Mouse (Mus musculus): Measurements from ENCODE around the gene Bbs10. TPM values are rescaled to one million over a fixed set of nuclear protein-coding genes. Genes with fewer than 3 reads are reported as not detected.

Bbs10 gene
- 3.1 and 4.3 TPM in 2 replicates for polyA plus RNA-seq (2014; fragmentation: Nextera tagmentation; extraction: Ambion mirVana)

GRCm38 (mm10) chr10:111298140-111299098, at the start of gene Bbs10:
Gene Bbs10 (plus strand): TSS chr10:111298679.
- peak; percentile 92 for DNase-seq (ENCODE audit: low spot score)
- H3K27ac ChIP-seq (ENCODE audit: low read depth, low read length): peak within 1 kb of the TSS; percentile 34; the same call in 1 of the 2 replicates
- WGBS: under 1% methylated on average over 54 of the region's 54 CpGs

GRCm38 (mm10) chr10:111250192-111250591, 48.3 kb upstream of the Bbs10 start:
- H3K27ac ChIP-seq (ENCODE audit: low read depth, low read length): no peak overlapping the region
- DNase-seq (ENCODE audit: low spot score): no peak
- H3K4me1 ChIP-seq (replicated peaks; ENCODE audit: control insufficient read depth, insufficient read depth, low read length): 0 out of 2 replicates have a peak, but pooled peaks cover 3% of the 10 kb centered on the region
- H3K27me3 ChIP-seq (replicated peaks; ENCODE audit: control insufficient read depth, insufficient read depth, low read length): no peaks in the 10 kb centered on the region
- no peak overlapping the region for H3K4me2 ChIP-seq
- H3K36me3 ChIP-seq (ENCODE audit: control insufficient read depth, insufficient read depth, low read length): no peaks in the 10 kb centered on the region
- WGBS: 72% methylated on average over 4 of the region's 4 CpGs
- no peak overlapping the region for H3K4me3 ChIP-seq (ENCODE audit: low read depth, low read length)
- H3K9me3 ChIP-seq (ENCODE audit: control insufficient read depth, low read length): no peaks in the 10 kb centered on the region
- no peak overlapping the region for H3K9ac ChIP-seq (ENCODE audit: low read depth, low read length)
- ATAC-seq (replicated peaks; ENCODE audit: low FRiP score): 0 out of 2 replicates have a peak, but pooled peaks have one; percentile 57

More at GRCm38 (mm10) chr10:111298140-111299098, at the start of gene Bbs10:
- Histone ChIP-seq H3K4me3 (ENCODE audit: low read depth, low read length) (peak within 1 kb of the TSS; percentile 83), H3K9ac (ENCODE audit: low read depth, low read length) (peak within 1 kb of the TSS; percentile 72), H3K36me3 (ENCODE audit: control insufficient read depth, insufficient read depth, low read length) (no peaks in the 10 kb centered on the region), H3K4me2 (peak within 1 kb of the TSS; percentile 73), H3K4me1 (replicated peaks; ENCODE audit: control insufficient read depth, insufficient read depth, low read length) (peaks cover 6% of the 10 kb centered on the region), H3K9me3 (ENCODE audit: control insufficient read depth, low read length) (no peaks in the 10 kb centered on the region), H3K27me3 (replicated peaks; ENCODE audit: control insufficient read depth, insufficient read depth, low read length) (no peaks in the 10 kb centered on the region)
- ATAC-seq (replicated peaks; ENCODE audit: low FRiP score): peak; percentile 99

GRCm38 (mm10) chr10:111251666-111252065, 46.8 kb upstream of the Bbs10 start:
- H3K4me3 ChIP-seq (ENCODE audit: low read depth, low read length): no peak overlapping the region

GRCm38 (mm10) chr10:111255228-111255627, 43.3 kb upstream of the Bbs10 start:
- no peaks in the 10 kb centered on the region for H3K4me1 ChIP-seq (replicated peaks; ENCODE audit: control insufficient read depth, insufficient read depth, low read length)
- H3K4me3 ChIP-seq (ENCODE audit: low read depth, low read length): no peak overlapping the region
- WGBS: 94% methylated on average over 6 of the region's 6 CpGs
- H3K27me3 ChIP-seq (replicated peaks; ENCODE audit: control insufficient read depth, insufficient read depth, low read length): no peaks in the 10 kb centered on the region
- H3K4me2 ChIP-seq: no peak overlapping the region
- ATAC-seq (replicated peaks; ENCODE audit: low FRiP score) (no peak), DNase-seq (ENCODE audit: low spot score) (no peak)
- H3K36me3 ChIP-seq (ENCODE audit: control insufficient read depth, insufficient read depth, low read length): 0 out of 2 replicates have a peak, but pooled peaks cover 2% of the 10 kb centered on the region
- no peak overlapping the region for H3K9ac ChIP-seq (ENCODE audit: low read depth, low read length)
- H3K27ac ChIP-seq (ENCODE audit: low read depth, low read length): no peak overlapping the region
- no peaks in the 10 kb centered on the region for H3K9me3 ChIP-seq (ENCODE audit: control insufficient read depth, low read length)

More at GRCm38 (mm10) chr10:111251666-111252065, 46.8 kb upstream of the Bbs10 start:
- Histone ChIP-seq H3K4me2 (no peak overlapping the region), H3K27me3 (replicated peaks; ENCODE audit: control insufficient read depth, insufficient read depth, low read length) (no peaks in the 10 kb centered on the region), H3K27ac (ENCODE audit: low read depth, low read length) (no peak overlapping the region), H3K9me3 (ENCODE audit: control insufficient read depth, low read length) (no peaks in the 10 kb centered on the region), H3K9ac (ENCODE audit: low read depth, low read length) (no peak overlapping the region), H3K4me1 (replicated peaks; ENCODE audit: control insufficient read depth, insufficient read depth, low read length) (0 out of 2 replicates have a peak, but pooled peaks cover 3% of the 10 kb centered on the region), H3K36me3 (ENCODE audit: control insufficient read depth, insufficient read depth, low read length) (no peaks in the 10 kb centered on the region)
- no peak for DNase-seq (ENCODE audit: low spot score)
- WGBS: 66% methylated on average over 5 of the region's 5 CpGs
- ATAC-seq (replicated peaks; ENCODE audit: low FRiP score): no peak

- Histone ChIP-seq H3K27ac (ENCODE audit: low read depth, low read length) (no peak overlapping the region), H3K9ac (ENCODE audit: low read depth, low read length) (no peak overlapping the region), H3K27me3 (replicated peaks; ENCODE audit: control insufficient read depth, insufficient read depth, low read length) (no peaks in the 10 kb centered on the region), H3K4me1 (replicated peaks; ENCODE audit: control insufficient read depth, insufficient read depth, low read length) (no peaks in the 10 kb centered on the region), H3K4me3 (ENCODE audit: low read depth, low read length) (no peak overlapping the region), H3K4me2 (no peak overlapping the region), H3K36me3 (ENCODE audit: control insufficient read depth, insufficient read depth, low read length) (0 out of 2 replicates have a peak, but pooled peaks cover 2% of the 10 kb centered on the region), H3K9me3 (ENCODE audit: control insufficient read depth, low read length) (no peaks in the 10 kb centered on the region)
- 81% methylated on average over 3 of the region's 3 CpGs for WGBS
- no peak for ATAC-seq (replicated peaks; ENCODE audit: low FRiP score)
- DNase-seq (ENCODE audit: low spot score): no peak
Measured at GRCm38 (mm10) chr10:111256156-111256555, 42.3 kb upstream of the Bbs10 start.

- H3K4me2 ChIP-seq: no peak overlapping the region
- 83% methylated on average over 3 of the region's 3 CpGs for WGBS
- 0 out of 2 replicates have a peak, but pooled peaks cover 2% of the 10 kb centered on the region for H3K36me3 ChIP-seq (ENCODE audit: control insufficient read depth, insufficient read depth, low read length)
- H3K27ac ChIP-seq (ENCODE audit: low read depth, low read length): no peak overlapping the region
- no peak for ATAC-seq (replicated peaks; ENCODE audit: low FRiP score)
- no peak for DNase-seq (ENCODE audit: low spot score)
- no peak overlapping the region for H3K9ac ChIP-seq (ENCODE audit: low read depth, low read length)
- H3K4me3 ChIP-seq (ENCODE audit: low read depth, low read length): no peak overlapping the region
- H3K4me1 ChIP-seq (replicated peaks; ENCODE audit: control insufficient read depth, insufficient read depth, low read length): no peaks in the 10 kb centered on the region
- no peaks in the 10 kb centered on the region for H3K27me3 ChIP-seq (replicated peaks; ENCODE audit: control insufficient read depth, insufficient read depth, low read length)
- H3K9me3 ChIP-seq (ENCODE audit: control insufficient read depth, low read length): no peaks in the 10 kb centered on the region
Measured at GRCm38 (mm10) chr10:111257358-111257757, 41.1 kb upstream of the Bbs10 start.

- WGBS: 75% methylated on average over 3 of the region's 3 CpGs
- H3K9me3 ChIP-seq (ENCODE audit: control insufficient read depth, low read length): no peaks in the 10 kb centered on the region
- no peaks in the 10 kb centered on the region for H3K27me3 ChIP-seq (replicated peaks; ENCODE audit: control insufficient read depth, insufficient read depth, low read length)
- H3K9ac ChIP-seq (ENCODE audit: low read depth, low read length): no peak overlapping the region
- 0 out of 2 replicates have a peak, but pooled peaks cover 2% of the 10 kb centered on the region for H3K36me3 ChIP-seq (ENCODE audit: control insufficient read depth, insufficient read depth, low read length)
- H3K27ac ChIP-seq (ENCODE audit: low read depth, low read length): no peak overlapping the region
- H3K4me3 ChIP-seq (ENCODE audit: low read depth, low read length): no peak overlapping the region
- no peak for ATAC-seq (replicated peaks; ENCODE audit: low FRiP score)
- no peak for DNase-seq (ENCODE audit: low spot score)
- no peak overlapping the region for H3K4me2 ChIP-seq
- no peaks in the 10 kb centered on the region for H3K4me1 ChIP-seq (replicated peaks; ENCODE audit: control insufficient read depth, insufficient read depth, low read length)
Measured at GRCm38 (mm10) chr10:111258256-111258655, 40.2 kb upstream of the Bbs10 start.

- Histone ChIP-seq H3K4me3 (ENCODE audit: low read depth, low read length) (no peak overlapping the region), H3K9ac (ENCODE audit: low read depth, low read length) (no peak overlapping the region), H3K27me3 (replicated peaks; ENCODE audit: control insufficient read depth, insufficient read depth, low read length) (no peaks in the 10 kb centered on the region), H3K27ac (ENCODE audit: low read depth, low read length) (no peak overlapping the region), H3K4me2 (no peak overlapping the region), H3K9me3 (ENCODE audit: control insufficient read depth, low read length) (no peaks in the 10 kb centered on the region), H3K4me1 (replicated peaks; ENCODE audit: control insufficient read depth, insufficient read depth, low read length) (no peaks in the 10 kb centered on the region), H3K36me3 (ENCODE audit: control insufficient read depth, insufficient read depth, low read length) (peaks cover 6% of the 10 kb centered on the region; the same call in 1 of the 2 replicates)
- DNase-seq (ENCODE audit: low spot score): no peak
- no peak for ATAC-seq (replicated peaks; ENCODE audit: low FRiP score)
- WGBS: 80% methylated on average over 15 of the region's 15 CpGs
Measured at GRCm38 (mm10) chr10:111271687-111272086, 26.8 kb upstream of the Bbs10 start.
